ENCODE assay signal across 9 mouse cellular contexts in the genomic region with DNA sequence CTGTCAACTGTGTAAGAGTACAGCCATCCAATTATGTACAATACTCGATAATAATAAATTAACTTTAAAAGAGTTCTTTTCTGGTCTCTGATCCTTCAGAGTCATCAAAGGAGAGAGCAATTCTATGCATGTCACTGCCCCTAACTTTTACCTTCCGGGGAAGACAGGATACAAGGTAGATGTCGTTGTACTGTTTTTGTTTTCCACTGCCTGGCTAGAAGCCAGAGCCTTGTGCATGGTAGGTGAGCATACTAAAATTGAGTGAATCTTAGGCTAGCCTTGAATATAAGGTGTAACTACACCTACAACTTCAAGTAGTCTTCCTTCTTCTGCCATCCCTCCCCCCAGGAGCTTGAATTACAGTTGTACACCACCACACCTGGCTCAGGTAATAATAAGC. TPM values are rescaled to one million over a fixed set of nuclear protein-coding genes. Genes with fewer than 3 reads are reported as not detected.
A peak's percentile ranks its signal among the peaks of the same experiment; 100 is the strongest.
DNase-seq lines count a peak whose midpoint lies in the region; ATAC-seq and TF ChIP-seq lines count a peak whose summit lies in the region.
"Had no signal": no experiment of that assay in that cellular context is flagged by ENCODE, and none has a peak within 500 bp of the region (broad histone marks: within the 10 kb centered on the region; RNA-seq: fewer than 3 reads in every experiment).

No protein-coding gene starts in this region.

- no peak for ATAC-seq in heart, embryonic 15.5 days (replicated peaks; ENCODE audit: insufficient number of reproducible peaks, insufficient read depth, low FRiP score, low read depth)
- ATAC-seq in megakaryocyte, adult 5-6 weeks (ENCODE audit: poor library complexity, severe bottlenecking), result no peak
- ATAC-seq in forebrain, embryonic 11.5 days (replicated peaks; ENCODE audit: low FRiP score), result no peak
- ATAC-seq in liver, postnatal 0 days, result no peak
- ATAC-seq in inflammation-experienced regulatory T-cells, adult 6 months, result no peak
- no peak for ATAC-seq in erythroid progenitor cell, adult 5-6 weeks (replicated peaks; ENCODE audit: low FRiP score, poor library complexity, severe bottlenecking)

- no peak overlapping the region for H3K4me3 ChIP-seq in heart, embryonic 15.5 days
- H3K4me3 ChIP-seq in megakaryocyte, embryonic 14.5 days (replicated peaks), result peak overlapping the region; percentile 97
- H3K4me3 ChIP-seq in forebrain, embryonic 11.5 days (ENCODE audit: low read depth, low read length), result no peak overlapping the region
- peak overlapping the region; percentile 73 for H3K4me3 ChIP-seq in liver, postnatal 0 days (ENCODE audit: low read depth, low read length)

- peaks cover 29% of the 10 kb centered on the region for H3K4me1 ChIP-seq in heart, embryonic 15.5 days (replicated peaks)
- peaks cover 42% of the 10 kb centered on the region for H3K4me1 ChIP-seq in megakaryocyte, embryonic 14.5 days
- H3K4me1 ChIP-seq in forebrain, embryonic 11.5 days (replicated peaks; ENCODE audit: control insufficient read depth, insufficient read depth, low read length), result 0 out of 2 replicates have a peak, but pooled peaks cover 5% of the 10 kb centered on the region
- peaks cover 15% of the 10 kb centered on the region for H3K4me1 ChIP-seq in liver, postnatal 0 days (ENCODE audit: insufficient read depth)

- no peak overlapping the region for H3K27ac ChIP-seq in heart, embryonic 15.5 days
- no peak overlapping the region for H3K27ac ChIP-seq in forebrain, embryonic 11.5 days (ENCODE audit: low read depth, low read length)
- no peak overlapping the region for H3K27ac ChIP-seq in liver, postnatal 0 days (ENCODE audit: low read depth)

- 77% methylated on average over 3 of the region's 3 CpGs for WGBS in heart, embryonic 15.5 days
- WGBS in forebrain, embryonic 11.5 days, result 90% methylated on average over 3 of the region's 3 CpGs
- 78% methylated on average over 3 of the region's 3 CpGs for WGBS in liver, postnatal 0 days (ENCODE audit: insufficient replicate concordance)

- no peak for TF ChIP-seq EP300 in liver, postnatal 0 days (IDR thresholded peaks at IDR 0.05; ENCODE audit: low read depth)

- H3K9me3 ChIP-seq in heart, embryonic 15.5 days (replicated peaks), result no peaks in the 10 kb centered on the region
- no peaks in the 10 kb centered on the region for H3K9me3 ChIP-seq in megakaryocyte, embryonic 14.5 days
- no peaks in the 10 kb centered on the region for H3K9me3 ChIP-seq in forebrain, embryonic 11.5 days (ENCODE audit: control insufficient read depth, low read length)
- no peaks in the 10 kb centered on the region for H3K9me3 ChIP-seq in liver, postnatal 0 days (ENCODE audit: low read length)

- no peaks in the 10 kb centered on the region for H3K27me3 ChIP-seq in heart, embryonic 15.5 days
- H3K27me3 ChIP-seq in megakaryocyte, embryonic 14.5 days (replicated peaks), result no peaks in the 10 kb centered on the region
- no peaks in the 10 kb centered on the region for H3K27me3 ChIP-seq in forebrain, embryonic 11.5 days (ENCODE audit: control insufficient read depth, insufficient read depth, low read length)
- no peaks in the 10 kb centered on the region for H3K27me3 ChIP-seq in liver, postnatal 0 days (ENCODE audit: insufficient read depth, low read length)

- peak overlapping the region; percentile 92 for H3K4me2 ChIP-seq in heart, embryonic 15.5 days
- H3K4me2 ChIP-seq in forebrain, embryonic 11.5 days (ENCODE audit: low read depth, low read length, severe bottlenecking), result peak overlapping the region; percentile 94; the same call in 1 of the 2 replicates
- peak overlapping the region; percentile 90 for H3K4me2 ChIP-seq in liver, postnatal 0 days (ENCODE audit: low read depth, low read length)

- TF ChIP-seq CTCF in liver, postnatal 0 days (IDR thresholded peaks at IDR 0.05; ENCODE audit: low read depth), result no peak

- no peak for DNase-seq in heart, adult 18-20 months
- no peak for DNase-seq in forebrain, embryonic 11.5 days (ENCODE audit: low spot score)
- DNase-seq in liver, postnatal 0 days, result no peak
- DNase-seq: right cerebral cortex, adult 18-20 months had no signal

- H3K36me3 ChIP-seq in heart, embryonic 15.5 days, result no peaks in the 10 kb centered on the region
- no peaks in the 10 kb centered on the region for H3K36me3 ChIP-seq in megakaryocyte, embryonic 14.5 days (replicated peaks; ENCODE audit: low read length)
- H3K36me3 ChIP-seq in forebrain, embryonic 11.5 days (ENCODE audit: control insufficient read depth, insufficient read depth, low read length), result no peaks in the 10 kb centered on the region
- H3K36me3 ChIP-seq in liver, postnatal 0 days (replicated peaks; ENCODE audit: insufficient read depth, low read length), result peaks cover 2% of the 10 kb centered on the region; the same call in 1 of the 2 replicates

- no peak overlapping the region for H3K9ac ChIP-seq in heart, embryonic 15.5 days
- no peak overlapping the region for H3K9ac ChIP-seq in forebrain, embryonic 11.5 days (ENCODE audit: low read length)
- peak overlapping the region; percentile 93; the same call in 1 of the 2 replicates for H3K9ac ChIP-seq in liver, postnatal 0 days (replicated peaks)

RNA-seq across cellular contexts. Expression of a gene that starts 10.9 kb away (rescaled TPM):
- polyA plus RNA-seq in heart, embryonic 15.5 days (2015; fragmentation: Nextera tagmentation; extraction: Ambion mirVana), result 14.4 and 18.4 TPM in 2 replicates
- total RNA-seq in heart, adult 18-20 months (2021), result 10 to 100 TPM; 33.8 to 41.5 TPM
- polyA plus RNA-seq in megakaryocyte, embryonic 14.5 days (2012; ENCODE audit: insufficient read depth, low replicate concordance), result 15.1 and 19.6 TPM in 2 replicates
- 44.0 and 52.2 TPM in 2 replicates for total RNA-seq in megakaryocyte, adult 5-6 weeks (2015)
- total RNA-seq in megakaryocyte, adult 5-6 weeks (2017), result 92.3 and 104 TPM in 2 replicates
- polyA plus RNA-seq in forebrain, embryonic 11.5 days (2014; fragmentation: Nextera tagmentation; extraction: Ambion mirVana), result 26.2 and 27.3 TPM in 2 replicates
- 10.9 and 14.1 TPM in 2 replicates for polyA plus RNA-seq in liver, postnatal 0 days (2015; fragmentation: Nextera tagmentation; extraction: Ambion mirVana)
- polyA plus RNA-seq in inflammation-experienced regulatory T-cells, adult 6 months (2017; shearing (Covaris generic)), result 10 to 100 TPM; 29.4 to 55.7 (median 51.9) TPM
- total RNA-seq in erythroid progenitor cell, adult 5-6 weeks (2015; ENCODE audit: low replicate concordance), result 62.7 and 90.5 TPM in 2 replicates
- total RNA-seq in erythroid progenitor cell, adult 5-6 weeks (2017; ENCODE audit: low replicate concordance), result 107 and 117 TPM in 2 replicates

RNA-seq across cellular contexts. Expression of a gene that starts 32.8 kb away (rescaled TPM):
- polyA plus RNA-seq in heart, embryonic 15.5 days (2015; fragmentation: Nextera tagmentation; extraction: Ambion mirVana), result 8.7 and 10.3 TPM in 2 replicates
- total RNA-seq in heart, adult 18-20 months (2021), result 1 to 10 TPM; 3.9 to 5.0 TPM
- polyA plus RNA-seq in megakaryocyte, embryonic 14.5 days (2012; ENCODE audit: insufficient read depth, low replicate concordance), result 0.62 TPM in 1 of 2 replicates, not detected in the other
- total RNA-seq in megakaryocyte, adult 5-6 weeks (2015), result 7.4 and 9.8 TPM in 2 replicates
- total RNA-seq in megakaryocyte, adult 5-6 weeks (2017), result 7.7 and 11.0 TPM in 2 replicates
- polyA plus RNA-seq in forebrain, embryonic 11.5 days (2014; fragmentation: Nextera tagmentation; extraction: Ambion mirVana), result 31.2 and 33.8 TPM in 2 replicates
- 4.6 and 4.8 TPM in 2 replicates for polyA plus RNA-seq in liver, postnatal 0 days (2015; fragmentation: Nextera tagmentation; extraction: Ambion mirVana)
- 1 to 10 TPM; 5.7 to 9.1 (median 6.8) TPM for polyA plus RNA-seq in inflammation-experienced regulatory T-cells, adult 6 months (2017; shearing (Covaris generic))
- 17.3 and 19.7 TPM in 2 replicates for total RNA-seq in erythroid progenitor cell, adult 5-6 weeks (2015; ENCODE audit: low replicate concordance)
- total RNA-seq in erythroid progenitor cell, adult 5-6 weeks (2017; ENCODE audit: low replicate concordance), result 7.2 and 11.9 TPM in 2 replicates

RNA-seq across cellular contexts. Expression of a gene that starts 50.4 kb away (rescaled TPM):
- 8.2 and 8.8 TPM in 2 replicates for polyA plus RNA-seq in heart, embryonic 15.5 days (2015; fragmentation: Nextera tagmentation; extraction: Ambion mirVana)
- 1 to 10 TPM; 5.7 to 9.3 TPM for total RNA-seq in heart, adult 18-20 months (2021)
- polyA plus RNA-seq in megakaryocyte, embryonic 14.5 days (2012; ENCODE audit: insufficient read depth, low replicate concordance), result 0.92 and 1.1 TPM in 2 replicates
- 0.21 and 0.89 TPM in 2 replicates for total RNA-seq in megakaryocyte, adult 5-6 weeks (2015)
- 0.40 and 0.49 TPM in 2 replicates for total RNA-seq in megakaryocyte, adult 5-6 weeks (2017)
- 3.0 and 3.1 TPM in 2 replicates for polyA plus RNA-seq in forebrain, embryonic 11.5 days (2014; fragmentation: Nextera tagmentation; extraction: Ambion mirVana)
- 2.4 and 2.5 TPM in 2 replicates for polyA plus RNA-seq in liver, postnatal 0 days (2015; fragmentation: Nextera tagmentation; extraction: Ambion mirVana)
- polyA plus RNA-seq in inflammation-experienced regulatory T-cells, adult 6 months (2017; shearing (Covaris generic)), result under 1 TPM in 2 of 3 experiments, not detected in 1; 0.09 to 0.33 TPM
- 8.8 and 11.5 TPM in 2 replicates for total RNA-seq in erythroid progenitor cell, adult 5-6 weeks (2015; ENCODE audit: low replicate concordance)
- total RNA-seq in erythroid progenitor cell, adult 5-6 weeks (2017; ENCODE audit: low replicate concordance), result 16.0 and 17.9 TPM in 2 replicates

Comparison
In these comparisons a context has a peak if more than half of its experiments do, and no peak if none do; other contexts are left out.
1. H3K4me3 ChIP-seq: peak in megakaryocyte, embryonic 14.5 days (single experiment) and liver, postnatal 0 days (single experiment); none in heart, embryonic 15.5 days (single experiment) and forebrain, embryonic 11.5 days (single experiment).
2. Peak in every context shown above with its lines, with median percentiles within 50 percentile points of each other: H3K4me2 ChIP-seq.